Mouse (Mus musculus): ENCODE measurements around the gene Sin3a. TPM values are rescaled to one million over a fixed set of nuclear protein-coding genes. Genes with fewer than 3 reads are reported as not detected.
A peak's percentile ranks its signal among the peaks of the same experiment; 100 is the strongest.

Gene Sin3a
- total RNA-seq (2021) = 10 to 100 TPM; 35.9 to 39.0 TPM

- intact Hi-C loops (cut with DNase I) = loop anchor here (5.0 kb wide), 1 partner anchor 120 kb away; the partner anchor contains the start of gene Snupn
- peak; percentile 66 to 74 for DNase-seq (ENCODE audit: low spot score in 2 of 2)
Observed at GRCm38 (mm10) chr9:57071801-57072351, at the start of gene Sin3a. Sin3a (plus strand) TSS chr9:57072040.

GRCm38 (mm10) chr9:57031756-57032155, 40.1 kb upstream of the Sin3a start:
- intact Hi-C loops (cut with DNase I) = loop anchor here (5.0 kb wide), 1 partner anchor 34 kb away; no protein-coding TSS in a partner anchor

GRCm38 (mm10) chr9:57056237-57056636, 15.6 kb upstream of the Sin3a start:
- intact Hi-C loops (cut with DNase I) = no loop called here
- DNase-seq (ENCODE audit: low spot score in 2 of 2) = peak in 1 of 2 experiments; percentile 27

More at GRCm38 (mm10) chr9:57031756-57032155, 40.1 kb upstream of the Sin3a start:
- peak; percentile 28 to 35 for DNase-seq (ENCODE audit: low spot score in 2 of 2)

- intact Hi-C loops (cut with DNase I) = no loop called here
- DNase-seq (ENCODE audit: low spot score in 2 of 2) = no peak
Observed at GRCm38 (mm10) chr9:57064164-57064563, 7.7 kb upstream of the Sin3a start.

GRCm38 (mm10) chr9:57068266-57068665, 3.6 kb upstream of the Sin3a start:
- no peak for DNase-seq (ENCODE audit: low spot score in 2 of 2)
- intact Hi-C loops (cut with DNase I) = no loop called here

- intact Hi-C loops (cut with DNase I) = loop anchor here (5.0 kb wide), 1 partner anchor 118 kb away; the partner anchor contains the start of gene Snupn
- DNase-seq (ENCODE audit: low spot score in 2 of 2) = no peak
Observed at GRCm38 (mm10) chr9:57070262-57070661, 1.6 kb upstream of the Sin3a start.

- DNase-seq (ENCODE audit: low spot score in 2 of 2) = no peak
- intact Hi-C loops (cut with DNase I) = loop anchor here (5.0 kb wide), 1 partner anchor 119 kb away; the partner anchor contains the start of gene Snupn
Observed at GRCm38 (mm10) chr9:57070800-57071545, 867 bp upstream of the Sin3a start.

GRCm38 (mm10) chr9:57072526-57072988, 717 bp downstream of the Sin3a start:
- intact Hi-C loops (cut with DNase I) = loop anchor here (5.0 kb wide), 1 partner anchor 120 kb away; the partner anchor contains the start of gene Snupn
- no peak for DNase-seq (ENCODE audit: low spot score in 2 of 2)

GRCm38 (mm10) chr9:57072989-57073789, 1.3 kb downstream of the Sin3a start:
- intact Hi-C loops (cut with DNase I) = loop anchor here (5.0 kb wide), 1 partner anchor 121 kb away; the partner anchor contains the start of gene Snupn
- peak; percentile 92 to 93 for DNase-seq (ENCODE audit: low spot score in 2 of 2)

- DNase-seq (ENCODE audit: low spot score in 2 of 2) = no peak
- intact Hi-C loops (cut with DNase I) = loop anchor here (5.0 kb wide), 1 partner anchor 121 kb away; the partner anchor contains the start of gene Snupn
Observed at GRCm38 (mm10) chr9:57073790-57074094, 1.9 kb downstream of the Sin3a start.

GRCm38 (mm10) chr9:57074171-57074821, 2.5 kb downstream of the Sin3a start:
- intact Hi-C loops (cut with DNase I) = loop anchor here (5.0 kb wide), 1 partner anchor 122 kb away; the partner anchor contains the start of gene Snupn
- DNase-seq (ENCODE audit: low spot score in 2 of 2) = no peak

- intact Hi-C loops (cut with DNase I) = loop anchor here (5.0 kb wide), 2 partner anchors 123 to 447 kb away; partner anchors contain the start of genes Cox5a and Snupn
- DNase-seq (ENCODE audit: low spot score in 2 of 2) = peak in 1 of 2 experiments; percentile 64
Observed at GRCm38 (mm10) chr9:57074822-57075603, 3.2 kb downstream of the Sin3a start.

- DNase-seq (ENCODE audit: low spot score in 2 of 2) = peak; percentile 97
- intact Hi-C loops (cut with DNase I) = loop anchor here (5.0 kb wide), 1 partner anchor 446 kb away; the partner anchor contains the start of gene Cox5a
Observed at GRCm38 (mm10) chr9:57075681-57076381, 4.0 kb downstream of the Sin3a start.

- intact Hi-C loops (cut with DNase I) = loop anchor here (5.0 kb wide), 1 partner anchor 445 kb away; the partner anchor contains the start of gene Cox5a
- peak; percentile 88 to 92 for DNase-seq (ENCODE audit: low spot score in 2 of 2)
Observed at GRCm38 (mm10) chr9:57076701-57077660, 5.1 kb downstream of the Sin3a start.

- intact Hi-C loops (cut with DNase I) = no loop called here
Observed at GRCm38 (mm10) chr9:57082236-57082635, 10.4 kb downstream of the Sin3a start.

GRCm38 (mm10) chr9:57117261-57117755, 45.5 kb downstream of the Sin3a start:
- intact Hi-C loops (cut with DNase I) = no loop called here
- DNase-seq (ENCODE audit: low spot score in 2 of 2) = no peak

More at GRCm38 (mm10) chr9:57082236-57082635, 10.4 kb downstream of the Sin3a start:
- DNase-seq (ENCODE audit: low spot score in 2 of 2) = no peak

Data from left cerebral cortex, postnatal 36 days (tissue).